Mouse (Mus musculus) CH12.LX (cell line): ENCODE data around the gene Fam168a.

ENCODE experiments used
- CTCF ChIP-seq, 2 experiments: IDR thresholded peaks in 1 of 2; conservative IDR thresholded peaks in 1 of 2; 2 replicates each; pipeline ENCODE4 v1.5.1; 2011 to 2012; ENCODE audit warnings: low read depth in 2 of 2, low read length in 2 of 2, improper control_type of control experiment in 1 of 2, inconsistent platforms in 1 of 2, mild to moderate bottlenecking in 1 of 2, moderate library complexity in 1 of 2
- EP300 ChIP-seq: IDR thresholded peaks from 2 replicates; pipeline ENCODE4 v1.6.1; 2011; ENCODE audit warnings: low read length, improper control_type of control experiment
- ETS1 ChIP-seq: conservative IDR thresholded peaks from 2 replicates; pipeline ENCODE4 v1.6.1; 2012; ENCODE audit warnings: low read depth, mild to moderate bottlenecking, inconsistent platforms, low read length, improper control_type of control experiment, moderate library complexity
- JUND ChIP-seq: conservative IDR thresholded peaks from 2 replicates; pipeline ENCODE4 v1.6.1; 2011; ENCODE audit warnings: low read depth, low read length, improper control_type of control experiment
- MAFK ChIP-seq: IDR thresholded peaks from 2 replicates; pipeline ENCODE4 v1.6.1; 2011; ENCODE audit warnings: low read length, improper control_type of control experiment; ENCODE audit not compliant: insufficient replicate concordance
- POLR2A ChIP-seq: IDR thresholded peaks from 2 replicates; pipeline ENCODE4 v1.6.1; 2011; ENCODE audit warnings: low read depth, mild to moderate bottlenecking, improper control_type of control experiment, low read length
- USF1 ChIP-seq: IDR thresholded peaks from 2 replicates; pipeline ENCODE4 v1.6.1; 2014; ENCODE audit warnings: low read depth, mild to moderate bottlenecking, inconsistent platforms, low read length, improper control_type of control experiment

DNA sequence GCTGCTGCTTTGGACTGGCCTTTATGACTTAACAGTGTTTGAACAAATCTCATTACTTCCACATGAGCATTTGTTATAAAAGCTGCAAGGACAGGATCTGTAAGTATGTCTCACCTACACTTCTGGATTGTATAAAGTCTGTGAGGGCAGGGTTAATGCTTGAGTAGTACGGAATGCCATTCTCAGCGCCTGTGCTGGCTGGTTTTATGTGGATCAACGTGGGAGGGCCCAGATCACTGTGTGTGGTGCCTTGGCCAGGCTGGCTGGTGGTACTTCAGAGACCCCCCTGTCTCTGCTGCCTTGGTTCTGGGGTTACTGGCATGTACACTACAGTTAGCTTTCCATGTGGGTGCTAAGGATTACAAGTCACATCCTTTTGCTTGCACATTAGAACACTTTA, 61.1 kb downstream of the Fam168a start:
- TF ChIP-seq CTCF (conservative IDR thresholded peaks at IDR 0.05 in 1 of 2, IDR thresholded peaks at IDR 0.05 in 1 of 2; ENCODE audit: low read depth in 2 of 2, low read length in 2 of 2): no peak
- no peak for TF ChIP-seq EP300
- no peak for TF ChIP-seq POLR2A
- no peak for TF ChIP-seq USF1
- TF ChIP-seq MAFK: no peak
- TF ChIP-seq JUND: no peak
- no peak for TF ChIP-seq ETS1
